Mouse (Mus musculus) regulatory T cell (primary cell): ENCODE data around the gene Ptpn13.

Source experiments
- in situ Hi-C: fragments of 300-600 bp; cut with MboI, MseI; formaldehyde crosslinking; loops from one replicate; pipeline ENCODE4 v1.15.1; 2025; ENCODE audit warnings: high pct_unique_total_duplicates

Ptpn13 gene

GRCm38 (mm10) chr5:103422609-103423008 is 2.4 kb upstream of the Ptpn13 start:
- in situ Hi-C loops = no loop called here

DNA sequence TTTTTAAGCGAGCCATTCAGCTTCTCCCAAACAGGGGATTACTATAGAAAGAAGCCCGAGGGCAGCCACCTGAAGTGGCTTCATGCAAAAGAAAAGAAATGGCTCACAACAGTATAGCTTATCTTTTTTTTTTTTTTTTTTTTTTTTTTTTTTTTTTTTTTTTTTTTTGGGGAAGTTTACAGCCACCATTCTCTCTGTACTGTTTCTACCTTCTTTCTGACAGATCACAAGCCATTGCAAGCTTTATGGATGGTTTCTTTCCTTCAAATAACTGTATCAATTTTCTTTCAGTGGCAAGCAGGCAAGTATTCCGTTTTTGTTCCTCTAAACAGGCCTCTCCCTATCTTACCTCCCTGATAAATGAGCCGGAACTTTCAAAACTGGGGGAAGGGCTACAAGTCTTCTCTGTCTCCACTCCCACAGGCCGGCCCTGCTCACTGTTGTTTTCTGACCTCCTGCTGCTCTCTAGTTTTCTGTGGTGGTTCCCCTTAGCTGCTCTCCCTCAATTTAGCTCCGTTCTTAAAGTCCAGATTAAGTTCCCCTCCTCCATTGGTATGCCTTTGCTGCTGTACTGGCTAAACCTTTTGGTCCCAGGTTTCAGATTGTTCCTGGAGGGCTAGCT is 1.6 kb upstream of the Ptpn13 start:
- in situ Hi-C loops = no loop called here

- in situ Hi-C loops = no loop called here
Measured at GRCm38 (mm10) chr5:103423927-103424315, 1.1 kb upstream of the Ptpn13 start.

DNA sequence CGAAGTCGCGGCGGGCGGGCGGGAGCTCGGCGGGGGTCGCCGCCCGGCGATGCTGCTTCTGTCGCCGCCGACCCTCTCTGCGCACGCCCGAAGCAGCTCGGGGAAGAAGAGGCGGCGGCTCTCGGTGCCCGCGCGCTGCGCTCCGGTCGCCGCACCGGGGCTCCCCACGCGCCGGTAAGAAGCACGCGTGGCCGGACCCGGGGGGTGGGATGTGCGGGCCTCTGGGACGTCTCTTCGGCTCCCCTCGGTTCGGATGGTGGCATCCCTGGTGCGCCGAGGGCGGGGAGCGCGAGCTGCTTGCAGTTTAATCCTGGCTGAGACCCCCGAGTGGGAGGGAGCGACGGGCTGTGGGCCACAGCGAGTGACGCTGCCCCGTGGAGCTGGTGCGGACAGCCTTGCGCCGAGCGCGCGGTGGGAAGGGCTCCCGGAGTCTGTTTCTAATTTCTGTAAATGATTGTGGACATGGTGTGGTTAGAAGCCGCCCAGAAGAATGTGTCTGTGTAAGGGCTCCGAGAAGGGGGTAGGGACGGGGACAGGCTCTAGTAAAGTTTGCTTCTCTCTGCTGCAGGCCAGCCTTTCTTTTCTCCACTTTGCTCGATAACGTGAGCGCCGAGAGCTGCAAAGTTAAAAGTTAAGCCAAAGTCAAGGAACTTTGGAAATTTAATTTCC is 505 bp downstream of the Ptpn13 start:
- in situ Hi-C loops = no loop called here

- in situ Hi-C loops = no loop called here
Measured at GRCm38 (mm10) chr5:103426250-103426649, 1.3 kb downstream of the Ptpn13 start.

DNA sequence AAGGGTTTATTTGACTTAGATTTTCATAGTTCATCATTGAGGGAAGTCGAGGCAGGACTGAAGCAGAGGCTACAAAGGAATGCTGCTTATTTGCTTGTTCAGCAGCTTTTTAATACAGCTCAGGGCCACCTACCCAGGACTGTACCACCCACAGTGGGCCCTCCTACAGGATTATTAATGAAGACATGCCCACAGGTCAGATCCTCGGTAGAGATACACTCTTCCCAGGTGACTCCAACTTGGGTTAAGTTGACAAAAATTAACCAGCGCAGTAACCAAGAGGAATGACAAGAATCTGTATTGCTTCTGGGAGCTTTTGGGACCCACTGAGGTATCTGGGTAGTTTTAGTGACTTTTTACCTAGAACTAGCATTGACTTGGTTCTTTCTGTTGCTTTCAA is 6.0 kb downstream of the Ptpn13 start:
- in situ Hi-C loops = no loop called here

- in situ Hi-C loops = no loop called here
Measured at GRCm38 (mm10) chr5:103431479-103431878, 6.5 kb downstream of the Ptpn13 start.

DNA sequence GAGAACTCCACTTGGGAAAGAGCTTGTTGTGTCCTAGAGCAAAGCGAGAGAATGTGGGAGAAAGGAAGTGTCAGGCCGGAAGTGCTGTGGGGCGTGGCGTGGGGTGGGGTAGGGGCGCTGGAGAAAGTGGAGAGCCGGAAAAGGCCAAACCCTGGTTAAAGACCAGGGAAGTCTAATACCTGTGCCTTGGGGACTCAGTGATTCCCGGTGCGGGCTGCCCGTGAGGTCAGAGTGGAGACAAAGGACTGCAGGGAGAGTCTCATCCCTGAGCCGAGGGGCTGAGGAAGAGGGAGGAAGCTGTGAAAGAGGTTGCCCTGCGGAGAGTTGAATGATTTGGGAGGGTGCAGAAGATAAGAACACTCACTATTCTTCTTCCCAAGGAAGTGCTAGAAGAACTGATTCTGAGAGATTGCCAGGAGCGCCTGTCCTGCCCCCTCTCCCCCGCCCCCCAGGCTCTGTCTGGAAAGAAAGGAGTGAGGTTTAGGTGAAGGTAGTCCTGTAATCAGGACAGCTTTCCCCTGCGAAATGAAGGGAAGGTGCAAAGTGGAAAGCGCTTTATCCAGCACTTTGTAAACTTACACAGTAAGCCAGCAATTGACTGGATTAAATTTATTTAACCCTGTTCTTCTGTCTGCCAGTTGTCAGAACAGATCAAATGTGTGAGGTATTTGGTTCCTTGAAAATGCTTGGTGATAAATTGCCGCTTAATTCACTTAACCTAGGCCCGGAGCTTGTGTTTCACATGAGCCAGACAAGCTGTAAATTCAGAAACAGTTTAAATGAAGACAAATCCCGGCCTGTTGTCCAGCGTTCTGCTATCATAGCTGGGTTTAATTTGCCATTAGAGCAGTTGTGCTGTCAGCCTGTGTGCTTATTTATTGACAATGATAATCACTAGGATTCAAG is 11.3 kb downstream of the Ptpn13 start:
- in situ Hi-C loops = no loop called here

DNA sequence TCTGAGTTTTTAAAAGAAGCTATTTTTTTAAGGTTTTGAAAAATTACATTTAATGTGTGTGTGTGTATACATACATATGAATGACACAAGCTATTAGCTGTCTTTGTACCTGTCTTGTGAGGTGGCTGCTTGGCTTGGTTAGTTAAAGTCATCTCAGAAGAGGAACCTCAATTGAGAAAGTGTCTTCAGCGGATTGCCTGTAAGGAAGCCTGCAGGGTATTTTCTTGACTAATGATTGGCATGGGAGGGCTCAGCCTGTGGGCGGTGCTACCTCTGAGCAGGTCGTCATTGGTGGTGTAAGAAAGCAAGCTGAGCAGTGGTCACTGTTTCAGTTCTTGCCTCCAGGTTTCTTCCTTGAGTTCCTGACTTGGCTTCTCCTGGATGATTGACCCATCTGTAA is 12.7 kb downstream of the Ptpn13 start:
- in situ Hi-C loops = no loop called here

- in situ Hi-C loops = no loop called here
Measured at GRCm38 (mm10) chr5:103439171-103439570, 14.2 kb downstream of the Ptpn13 start.

DNA sequence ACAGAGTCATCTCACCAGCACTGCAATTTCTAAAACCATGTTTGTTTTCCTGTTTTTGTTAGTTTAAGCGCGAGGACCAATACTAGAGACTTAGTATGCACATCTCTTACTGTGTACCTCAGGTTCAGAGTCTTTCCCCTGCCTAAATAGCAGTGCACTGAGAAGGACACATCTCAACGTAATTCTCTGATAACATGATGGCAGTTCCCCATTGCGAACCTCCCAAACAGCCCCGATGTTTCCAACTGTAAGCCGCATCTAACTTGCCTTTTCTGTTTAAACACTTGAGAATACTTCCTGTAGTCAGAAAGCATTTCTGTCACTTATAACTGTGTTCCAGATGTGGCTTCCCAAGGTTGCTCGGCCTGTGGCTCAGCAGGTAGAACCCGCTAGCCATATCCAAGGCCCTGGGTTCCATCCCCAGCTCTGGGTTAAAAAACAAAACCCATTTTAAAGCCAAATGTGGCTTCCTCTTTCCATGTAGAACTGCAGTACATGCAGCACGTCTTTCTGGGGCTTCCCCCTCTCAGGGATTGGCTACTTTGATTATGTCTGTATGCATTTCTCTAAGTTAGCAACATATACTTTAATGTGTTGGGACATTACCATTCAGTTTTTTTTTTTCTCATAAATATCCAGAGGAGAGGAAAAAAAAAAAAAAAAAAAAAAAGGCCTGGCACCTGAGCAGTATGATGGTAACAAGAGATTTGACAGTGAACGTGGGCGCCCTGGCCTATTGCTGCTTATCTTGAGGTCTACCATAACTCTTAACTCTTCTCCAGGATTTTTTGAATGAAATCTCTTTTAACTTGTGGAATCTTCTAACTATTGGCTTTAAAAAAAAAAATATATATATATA is 15.7 kb downstream of the Ptpn13 start:
- in situ Hi-C loops = no loop called here

- in situ Hi-C loops = no loop called here
Measured at GRCm38 (mm10) chr5:103441706-103442105, 16.7 kb downstream of the Ptpn13 start.

DNA sequence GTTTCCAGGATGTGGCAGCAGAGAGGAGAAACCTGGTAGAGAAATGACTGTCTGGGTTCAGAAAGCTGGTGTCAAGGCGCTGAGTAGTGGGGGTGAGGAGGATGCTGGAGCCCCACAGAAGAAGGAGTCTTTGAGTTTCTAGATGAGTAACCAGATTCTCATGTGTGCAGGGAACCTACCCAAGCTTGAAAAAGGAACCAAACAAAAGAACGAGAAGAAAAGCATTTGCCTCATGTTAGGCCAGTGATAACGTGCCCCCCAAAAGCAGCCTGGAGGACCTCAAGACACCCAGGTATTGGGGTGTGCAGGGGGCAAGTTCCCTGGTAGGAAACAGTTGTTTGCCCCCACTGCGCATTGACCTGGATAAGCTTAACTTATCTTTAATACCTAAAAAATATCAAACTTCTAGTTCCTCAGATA is 17.3 kb downstream of the Ptpn13 start:
- in situ Hi-C loops = no loop called here

DNA sequence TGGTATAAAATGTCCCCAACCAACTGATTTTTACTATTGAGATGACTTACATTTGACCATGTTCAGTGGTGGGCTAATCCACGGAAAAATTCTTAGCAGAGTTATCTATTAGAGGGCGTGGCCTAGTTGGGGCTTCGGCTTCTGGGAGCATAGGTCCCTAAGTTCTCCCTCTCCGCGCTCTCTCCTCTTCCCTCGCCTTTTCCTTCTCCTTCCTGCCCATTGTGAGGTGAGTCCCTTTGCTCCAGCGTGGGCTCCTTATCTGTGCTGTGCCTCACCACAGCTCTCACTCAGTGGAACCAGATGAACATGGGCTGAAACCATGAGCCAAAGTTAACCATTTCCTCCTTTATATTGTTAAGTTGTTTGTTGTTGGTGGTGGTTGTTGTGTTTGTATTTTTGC is 17.9 kb downstream of the Ptpn13 start:
- in situ Hi-C loops = no loop called here

GRCm38 (mm10) chr5:103445383-103445782 is 20.4 kb downstream of the Ptpn13 start:
- in situ Hi-C loops = no loop called here

DNA sequence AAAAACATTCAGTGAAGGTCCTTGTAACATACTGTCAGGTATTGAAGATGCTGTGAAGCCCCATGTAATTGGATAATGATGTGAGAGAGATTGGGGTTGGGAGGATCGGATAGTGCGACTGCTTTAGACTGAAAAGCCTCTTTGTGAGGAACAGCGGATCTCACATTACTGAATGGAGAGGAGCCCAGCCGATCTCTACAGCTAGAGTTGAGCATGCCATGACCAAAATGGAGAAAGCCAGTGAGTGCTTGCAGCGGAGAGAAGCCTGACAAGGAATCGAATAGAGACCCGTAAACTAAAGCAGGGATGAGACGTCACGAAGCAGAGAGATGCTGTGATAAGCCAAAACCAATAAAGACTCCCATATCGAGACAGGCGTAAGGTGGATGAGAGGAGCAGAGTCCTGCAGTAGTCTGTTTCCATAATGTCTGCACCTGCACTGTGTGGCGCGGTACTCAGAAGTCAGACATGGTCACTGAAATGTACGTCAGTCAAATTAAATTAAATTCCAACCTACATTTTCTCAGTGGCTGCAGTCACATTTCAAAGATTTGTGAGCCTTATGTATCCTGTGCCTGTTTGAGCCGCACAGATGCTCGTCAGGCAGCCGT is 22.9 kb downstream of the Ptpn13 start:
- in situ Hi-C loops = no loop called here

DNA sequence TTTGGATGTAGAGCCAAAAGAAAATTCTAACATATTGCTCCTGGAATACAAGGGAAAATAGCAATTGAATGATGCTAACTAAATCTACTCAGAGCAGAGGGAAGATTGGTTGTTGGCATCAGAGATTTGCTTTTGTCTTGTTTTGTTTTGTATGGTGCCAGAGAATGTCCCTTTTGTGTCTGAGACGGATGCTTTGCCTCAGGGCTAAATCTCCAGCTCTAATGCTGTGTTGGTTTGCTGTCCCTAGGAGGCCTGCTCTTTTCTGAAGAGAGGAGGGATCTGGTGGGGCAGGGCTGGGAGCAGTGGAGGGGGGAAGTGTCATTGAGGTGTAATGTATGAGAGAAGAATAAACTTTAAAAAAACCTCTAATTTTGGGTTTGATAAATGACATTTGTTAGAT is 23.5 kb downstream of the Ptpn13 start:
- in situ Hi-C loops = no loop called here

DNA sequence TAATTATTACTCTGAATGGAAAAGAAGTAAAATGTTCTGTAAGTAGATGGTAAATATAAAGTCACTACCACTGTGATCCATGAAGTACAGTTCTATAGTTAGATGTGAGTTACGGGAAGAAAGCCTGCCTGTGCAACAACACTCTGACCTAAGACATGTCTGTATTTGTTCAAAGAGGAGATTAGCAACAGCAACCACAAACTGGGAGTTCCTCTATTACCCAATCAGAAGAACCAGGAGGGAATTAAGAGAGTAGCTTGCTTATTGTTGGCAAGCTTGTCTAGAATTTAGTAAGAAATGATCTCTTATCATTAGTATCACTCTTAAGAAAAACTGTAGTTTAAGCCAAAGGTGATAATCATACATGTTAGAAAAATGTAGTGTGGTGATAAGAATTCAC is 25.7 kb downstream of the Ptpn13 start:
- in situ Hi-C loops = no loop called here

- in situ Hi-C loops = no loop called here
Measured at GRCm38 (mm10) chr5:103453361-103454140, 28.6 kb downstream of the Ptpn13 start.

GRCm38 (mm10) chr5:103456794-103457193 is 31.8 kb downstream of the Ptpn13 start:
- in situ Hi-C loops = no loop called here
